Mouse (Mus musculus) embryonic facial prominence, embryonic 12.5 days (tissue): ENCODE data around the gene Slit3. TPM values are rescaled to one million over a fixed set of nuclear protein-coding genes. Genes with fewer than 3 reads are reported as not detected.

Experiments
- ATAC-seq: fragments of 200-750 bp; cut with Nextera tagmentation; 2 replicates; pipeline ENCODE4 v1.8.0; 2017; ENCODE audit not compliant: insufficient number of reproducible peaks, insufficient read depth, low FRiP score, low TSS enrichment
- H3K27ac ChIP-seq: fragments of 300-500 bp; sonication (generic); 2 replicates; pipeline ENCODE4 v1.5.1; 2016; ENCODE audit warnings: mild to moderate bottlenecking
- H3K27me3 ChIP-seq: fragments of 300-500 bp; sonication (generic); 2 replicates; pipeline ENCODE4 v1.6.1; 2016; ENCODE audit warnings: mild to moderate bottlenecking, moderate library complexity
- H3K36me3 ChIP-seq: fragments of 300-500 bp; sonication (generic); 2 replicates; pipeline ENCODE4 v1.6.1; 2016; ENCODE audit warnings: mild to moderate bottlenecking
- H3K4me1 ChIP-seq: fragments of 300-500 bp; sonication (generic); 2 replicates; pipeline ENCODE4 v1.6.1; 2016
- H3K4me2 ChIP-seq: fragments of 300-500 bp; sonication (generic); replicated peaks from 2 replicates; pipeline ENCODE4 v1.6.1; 2016; ENCODE audit warnings: mild to moderate bottlenecking, moderate library complexity
- H3K4me3 ChIP-seq: fragments of 300-500 bp; sonication (generic); 2 replicates; pipeline ENCODE4 v1.5.1; 2016; ENCODE audit warnings: mild to moderate bottlenecking
- H3K9ac ChIP-seq: fragments of 300-500 bp; sonication (generic); 2 replicates; pipeline ENCODE4 v1.6.1; 2016; ENCODE audit warnings: mild to moderate bottlenecking, moderate library complexity
- H3K9me3 ChIP-seq: fragments of 300-500 bp; sonication (generic); 2 replicates; pipeline ENCODE4 v1.6.1; 2016; ENCODE audit warnings: mild to moderate bottlenecking, moderate library complexity
- WGBS: fragments of 180-500 bp; shearing (Covaris S2); methylation state at CpG from one replicate; pipeline ENCODE4 v1.1.7; 2016; 5-methylcytosine and 5-hydroxymethylcytosine counted together
- polyA plus RNA-seq: library from polyadenylated mRNA; unstranded; fragments of >200 nt; fragmentation: Nextera tagmentation; extraction: Ambion mirVana; gene quantifications from 2 replicates; pipeline ENCODE4 v1.2.1, GENCODE M21; 2016

Slit3 gene
- polyA plus RNA-seq, 1 experiment from 2014 or later, result 33.5 TPM

DNA sequence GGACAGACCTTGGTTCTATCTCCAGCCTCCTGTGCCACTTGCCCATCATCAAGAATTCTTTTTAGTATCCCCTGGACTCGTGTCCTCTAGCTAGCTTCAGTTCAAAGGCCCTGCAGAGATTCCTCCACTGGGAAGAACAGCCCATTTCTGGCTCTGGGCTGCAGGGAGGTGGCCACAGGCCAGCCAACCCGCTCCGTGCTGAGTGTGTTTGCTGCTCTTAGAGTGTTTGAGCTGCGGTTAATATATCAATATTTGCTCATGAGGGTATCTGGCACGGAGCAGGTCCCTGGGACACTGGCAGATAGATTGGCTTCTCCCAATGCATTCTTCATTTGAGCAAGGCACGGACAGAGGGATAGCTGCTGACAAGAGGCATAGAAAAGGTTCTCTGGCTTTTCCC is 159.8 kb downstream of the Slit3 start:
- ATAC-seq, result no peak
- Histone ChIP-seq H3K9me3 (no peaks in the 10 kb centered on the region), H3K4me2 (no peak overlapping the region), H3K27ac (no peak overlapping the region), H3K36me3 (no peaks in the 10 kb centered on the region), H3K4me3 (no peak overlapping the region), H3K9ac (no peak overlapping the region), H3K27me3 (no peaks in the 10 kb centered on the region), H3K4me1 (peaks cover 40% of the 10 kb centered on the region)
- WGBS, result 86% methylated on average over 6 of the region's 6 CpGs

DNA sequence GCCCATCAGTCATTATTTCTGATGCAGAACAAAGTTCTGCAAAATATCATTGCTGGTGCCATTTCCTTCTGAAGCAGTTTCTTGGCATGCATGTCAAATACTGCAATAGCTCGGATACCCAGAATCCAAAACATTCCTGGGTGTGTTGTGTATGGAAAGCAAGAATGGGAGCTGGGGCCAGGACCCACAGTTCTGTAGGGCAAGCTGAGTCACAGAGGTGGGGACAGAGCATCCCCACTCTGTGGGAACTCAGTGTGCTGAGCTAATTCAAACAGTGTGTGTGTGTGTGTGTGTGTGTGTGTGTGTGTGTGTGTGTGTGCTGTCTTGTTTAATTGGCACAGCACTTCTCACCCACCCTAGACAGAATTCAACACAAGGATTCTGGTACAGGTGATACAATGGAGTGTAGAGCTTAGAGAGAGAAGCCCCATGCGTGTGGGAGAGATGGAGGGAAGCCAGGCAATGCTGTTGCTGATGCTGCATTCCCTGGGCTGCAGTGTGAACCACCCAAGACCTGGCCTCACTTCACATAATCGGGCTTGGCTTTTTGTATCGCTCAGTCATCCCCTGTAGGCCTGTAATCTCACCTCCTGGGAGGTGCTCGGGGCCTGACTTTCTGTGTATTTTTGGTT is 161.1 kb downstream of the Slit3 start:
- 76% methylated on average over 5 of the region's 5 CpGs for WGBS

DNA sequence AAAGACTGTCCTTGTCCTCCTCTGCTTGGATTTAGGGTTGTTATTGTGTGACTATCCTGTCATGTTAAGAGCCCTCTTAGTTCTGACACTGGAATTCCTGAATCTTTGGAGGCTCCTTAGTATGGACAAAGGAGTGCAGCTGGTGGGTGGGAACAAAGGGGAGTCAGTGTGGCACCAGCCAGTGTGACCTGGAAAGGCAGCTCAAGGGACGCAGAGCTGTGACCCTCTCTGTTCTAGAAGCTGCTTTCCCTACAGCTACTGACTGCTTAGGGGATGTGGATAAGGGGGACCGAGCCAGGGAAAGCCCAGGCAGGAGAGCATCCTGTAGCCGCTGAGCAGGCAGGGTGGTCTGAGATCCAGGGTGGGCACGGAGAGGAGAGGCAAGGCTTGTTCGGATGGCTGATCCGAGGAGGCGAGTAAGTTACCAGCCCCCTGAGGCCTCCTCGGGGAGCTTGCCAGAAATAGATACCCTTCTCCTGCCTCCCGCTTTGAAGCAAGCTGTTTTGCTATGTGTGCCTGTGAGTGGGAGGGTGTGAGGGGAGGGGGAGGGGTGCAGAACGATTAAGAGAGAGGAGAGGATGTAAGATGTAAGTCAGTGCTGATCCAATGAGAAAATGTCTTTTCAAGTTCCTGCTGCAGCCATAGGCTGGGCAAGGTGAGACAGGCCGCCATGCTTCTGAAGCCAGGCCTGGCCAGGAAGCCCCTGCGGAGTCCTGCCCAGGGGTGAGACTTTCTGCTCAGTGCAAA is 162.0 kb downstream of the Slit3 start:
- ATAC-seq, result peak; percentile 73
- Histone ChIP-seq H3K4me1 (peaks cover 33% of the 10 kb centered on the region), H3K27ac (peak overlapping the region; percentile 7; the same call in 1 of the 2 replicates), H3K9ac (no peak overlapping the region), H3K4me2 (0 out of 2 replicates have a peak overlapping the region, but pooled peaks have one; percentile 17), H3K36me3 (no peaks in the 10 kb centered on the region), H3K9me3 (no peaks in the 10 kb centered on the region), H3K4me3 (no peak overlapping the region), H3K27me3 (no peaks in the 10 kb centered on the region)
- WGBS, result 14% methylated on average over 12 of the region's 12 CpGs

More for the DNA sequence above, 161.1 kb downstream of the Slit3 start:
- Histone ChIP-seq H3K27me3 (no peaks in the 10 kb centered on the region), H3K27ac (no peak overlapping the region), H3K9me3 (no peaks in the 10 kb centered on the region), H3K4me2 (no peak overlapping the region), H3K36me3 (no peaks in the 10 kb centered on the region), H3K4me3 (no peak overlapping the region), H3K4me1 (peaks cover 34% of the 10 kb centered on the region), H3K9ac (no peak overlapping the region)
- ATAC-seq, result no peak

DNA sequence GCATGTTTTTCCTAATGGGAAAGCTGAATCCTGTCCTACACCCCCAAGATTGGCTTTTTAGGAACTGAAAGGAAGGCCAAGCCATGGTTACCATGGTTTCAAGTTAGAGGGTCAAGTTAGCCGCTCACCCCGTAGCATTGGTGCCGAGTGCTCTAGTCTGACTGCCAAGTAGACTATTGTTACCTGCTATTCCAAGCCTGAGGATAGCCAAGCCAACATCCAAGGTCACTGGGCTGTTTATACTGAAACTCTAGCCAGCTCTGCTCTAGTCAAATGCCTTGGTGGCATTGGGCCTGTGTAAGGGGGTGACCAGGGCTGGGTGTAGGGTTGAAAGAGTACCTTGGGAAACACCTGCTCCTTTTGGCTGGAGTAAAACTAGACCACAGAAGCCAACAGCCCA is 162.7 kb downstream of the Slit3 start:
- Histone ChIP-seq H3K36me3 (no peaks in the 10 kb centered on the region), H3K4me3 (no peak overlapping the region), H3K27ac (no peak overlapping the region), H3K27me3 (no peaks in the 10 kb centered on the region), H3K4me2 (no peak overlapping the region), H3K9me3 (no peaks in the 10 kb centered on the region), H3K9ac (no peak overlapping the region), H3K4me1 (peaks cover 31% of the 10 kb centered on the region)
- 43% methylated on average over 3 of the region's 3 CpGs for WGBS
- no peak for ATAC-seq

DNA sequence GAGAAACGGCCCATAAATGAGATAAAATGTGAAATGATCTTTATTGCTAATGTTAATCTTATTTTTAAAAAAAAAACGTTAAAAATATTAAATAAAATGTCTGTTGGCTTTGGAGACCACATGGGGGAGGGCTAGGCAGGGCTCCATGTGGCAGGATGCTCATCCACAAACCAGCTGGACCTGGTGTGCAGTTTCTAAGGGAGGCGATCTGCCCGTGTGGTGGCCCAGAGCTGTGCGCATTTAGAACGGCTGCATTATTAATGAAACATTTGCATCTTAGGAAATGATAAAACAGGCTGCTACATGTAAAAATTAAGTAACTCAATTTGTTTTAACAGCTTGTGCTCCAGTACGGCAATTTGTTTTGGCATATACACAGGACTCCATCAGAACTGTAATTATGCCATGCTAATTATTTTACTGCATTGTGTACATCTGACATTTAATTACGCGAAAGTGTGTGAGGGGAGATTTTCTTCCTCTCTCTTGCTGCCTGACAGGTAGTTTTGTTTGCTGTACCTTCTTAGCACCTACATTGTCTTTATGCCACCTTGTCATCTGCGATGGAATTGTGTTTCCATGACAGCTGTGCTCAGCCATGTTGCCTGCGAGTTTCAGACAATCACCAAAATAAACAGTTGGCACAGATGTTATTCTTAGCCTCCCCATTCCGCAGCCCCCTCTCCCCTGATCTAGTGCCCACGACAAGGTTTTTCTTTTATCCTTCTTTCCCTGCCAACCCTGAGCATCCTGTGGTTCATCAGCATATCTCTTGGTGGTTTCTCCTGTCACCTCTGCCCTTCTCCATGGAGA is 165.8 kb downstream of the Slit3 start:
- no peak for ATAC-seq
- Histone ChIP-seq H3K27ac (no peak overlapping the region), H3K9ac (no peak overlapping the region), H3K4me3 (no peak overlapping the region), H3K4me1 (peaks cover 26% of the 10 kb centered on the region), H3K36me3 (no peaks in the 10 kb centered on the region), H3K27me3 (no peaks in the 10 kb centered on the region), H3K4me2 (no peak overlapping the region), H3K9me3 (no peaks in the 10 kb centered on the region)
- WGBS, result 78% methylated on average over 13 of the region's 13 CpGs

DNA sequence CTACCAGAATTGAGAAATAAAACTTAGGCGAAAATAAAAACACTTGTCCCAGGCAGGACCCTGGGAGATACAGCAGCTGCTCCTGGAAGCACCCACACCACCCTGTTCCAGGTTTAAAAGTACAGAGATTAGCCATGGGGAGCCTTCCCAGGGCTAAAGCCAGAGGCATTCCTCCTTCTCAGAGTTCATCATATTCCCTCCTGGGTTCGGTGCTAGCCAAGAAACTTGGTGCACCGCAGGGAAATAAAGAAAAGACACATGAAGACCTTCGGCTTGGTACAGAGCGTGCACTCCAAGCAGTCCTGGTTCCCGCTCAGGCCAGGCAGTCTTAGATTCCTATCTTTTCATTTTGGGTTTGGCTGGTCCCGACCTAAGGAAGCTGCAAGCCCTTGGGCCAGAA is 167.0 kb downstream of the Slit3 start:
- H3K9me3 ChIP-seq, result no peaks in the 10 kb centered on the region
- no peaks in the 10 kb centered on the region for H3K27me3 ChIP-seq
- H3K4me1 ChIP-seq, result peaks cover 16% of the 10 kb centered on the region
- H3K27ac ChIP-seq, result no peak overlapping the region
- H3K9ac ChIP-seq, result no peak overlapping the region
- 89% methylated on average over 7 of the region's 7 CpGs for WGBS
- ATAC-seq, result no peak
- no peaks in the 10 kb centered on the region for H3K36me3 ChIP-seq
- no peak overlapping the region for H3K4me2 ChIP-seq
- no peak overlapping the region for H3K4me3 ChIP-seq

DNA sequence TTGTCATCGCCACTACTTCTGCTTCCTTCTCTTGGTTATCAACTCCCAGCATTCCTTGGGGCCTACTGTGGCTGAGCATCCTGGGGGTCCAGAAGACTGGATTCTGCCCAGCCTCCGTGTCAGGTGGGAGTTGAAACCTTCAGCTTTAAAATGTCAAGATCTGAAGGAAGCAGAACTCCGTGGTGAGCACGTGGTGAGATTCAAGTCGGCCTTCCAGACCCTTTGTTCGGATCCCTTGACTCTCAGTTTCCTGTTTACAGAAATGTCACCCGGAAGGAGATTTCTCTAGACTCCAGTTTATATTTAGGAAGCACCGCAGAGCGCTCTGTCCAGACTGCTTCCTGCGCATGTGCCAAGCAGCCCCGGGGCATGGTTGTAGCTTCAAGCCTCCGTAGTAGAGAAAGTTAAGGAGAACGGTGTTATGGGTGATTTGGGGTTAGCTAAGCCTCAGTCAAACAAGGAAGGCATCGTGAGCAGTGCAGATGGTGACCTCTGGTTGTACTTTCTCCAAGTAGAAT is 167.8 kb downstream of the Slit3 start:
- peaks cover 12% of the 10 kb centered on the region for H3K4me1 ChIP-seq
- H3K4me3 ChIP-seq, result no peak overlapping the region
- no peak overlapping the region for H3K27ac ChIP-seq
- H3K36me3 ChIP-seq, result no peaks in the 10 kb centered on the region
- H3K4me2 ChIP-seq, result no peak overlapping the region
- H3K27me3 ChIP-seq, result no peaks in the 10 kb centered on the region
- WGBS, result 60% methylated on average over 14 of the region's 14 CpGs
- H3K9ac ChIP-seq, result no peak overlapping the region
- no peaks in the 10 kb centered on the region for H3K9me3 ChIP-seq
- ATAC-seq, result no peak

DNA sequence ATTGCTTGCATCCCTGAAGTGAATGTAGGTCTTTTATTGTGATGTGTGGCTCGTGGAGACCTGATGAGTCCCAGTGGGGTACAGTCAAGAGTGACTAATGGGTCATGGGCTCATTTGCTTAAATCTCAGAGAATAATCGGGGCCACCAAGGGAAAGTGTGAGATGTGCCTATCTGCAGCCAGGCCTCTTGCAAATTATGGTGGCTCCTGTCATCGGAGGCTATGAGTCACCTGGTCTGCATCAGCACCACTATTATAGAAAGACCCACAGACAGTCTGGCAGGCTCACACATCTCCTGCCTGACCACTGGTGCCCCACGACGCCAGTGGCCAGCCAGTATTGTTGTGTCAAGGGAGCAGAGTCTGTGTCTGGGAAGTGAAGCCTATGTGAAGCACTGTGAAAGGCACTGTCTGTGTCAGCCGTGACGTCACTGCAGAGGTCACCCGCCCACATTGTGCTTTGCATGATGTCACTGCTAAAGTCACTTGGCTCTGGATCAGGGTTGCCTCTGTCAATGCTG is 171.3 kb downstream of the Slit3 start:
- WGBS, result 81% methylated on average over 8 of the region's 8 CpGs
- ATAC-seq, result no peak
- no peak overlapping the region for H3K4me3 ChIP-seq

DNA sequence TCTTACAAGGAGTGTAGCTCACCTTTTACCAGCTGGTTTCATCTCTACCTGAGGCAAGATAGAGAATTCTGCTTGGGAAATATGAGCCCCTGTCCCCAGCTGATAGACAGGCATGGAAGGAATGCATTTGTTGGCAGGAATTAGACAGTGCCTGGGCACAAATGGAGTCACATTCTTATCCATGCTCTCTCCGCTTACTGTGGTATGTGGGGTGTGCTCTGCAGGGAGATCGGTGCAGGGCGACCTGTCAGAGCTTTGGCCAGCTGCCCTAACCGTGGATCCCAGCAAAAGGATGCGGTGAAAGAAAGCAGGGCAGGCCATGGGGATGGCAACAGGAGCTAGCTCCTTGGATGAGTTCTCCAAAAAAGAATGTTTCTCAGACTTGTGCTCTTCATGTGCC is 172.2 kb downstream of the Slit3 start:
- Histone ChIP-seq H3K4me2 (no peak overlapping the region), H3K9me3 (no peaks in the 10 kb centered on the region), H3K9ac (no peak overlapping the region), H3K27me3 (no peaks in the 10 kb centered on the region), H3K4me1 (peaks cover 18% of the 10 kb centered on the region; the same call in 1 of the 2 replicates), H3K36me3 (no peaks in the 10 kb centered on the region), H3K4me3 (no peak overlapping the region), H3K27ac (no peak overlapping the region)
- no peak for ATAC-seq
- 64% methylated on average over 5 of the region's 5 CpGs for WGBS

More for the DNA sequence above, 171.3 kb downstream of the Slit3 start:
- Histone ChIP-seq H3K4me1 (peaks cover 15% of the 10 kb centered on the region; the same call in 1 of the 2 replicates), H3K9ac (no peak overlapping the region), H3K27me3 (no peaks in the 10 kb centered on the region), H3K4me2 (no peak overlapping the region), H3K36me3 (no peaks in the 10 kb centered on the region), H3K9me3 (no peaks in the 10 kb centered on the region), H3K27ac (no peak overlapping the region)

DNA sequence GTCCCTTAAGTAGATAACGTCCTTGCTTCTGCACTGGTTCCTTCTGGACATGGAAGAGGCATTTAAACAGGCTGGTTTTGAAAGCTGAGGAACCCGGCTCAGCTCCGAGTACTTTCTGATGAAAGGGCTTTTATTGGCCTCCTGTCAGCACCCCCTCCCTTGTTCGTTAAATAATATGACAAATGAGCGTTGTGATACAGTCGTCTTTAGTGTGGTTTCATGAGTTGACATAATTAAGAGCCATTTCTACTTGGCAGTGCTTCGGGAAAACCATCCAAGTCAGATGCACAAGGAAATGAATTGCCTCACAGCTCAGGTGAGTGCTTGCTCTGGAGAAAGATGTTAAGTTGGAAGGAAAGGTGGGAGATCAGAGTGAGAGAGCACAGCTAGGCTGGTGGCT is 173.6 kb downstream of the Slit3 start:
- WGBS, result 64% methylated on average over 7 of the region's 7 CpGs
- ATAC-seq, result no peak
- no peak overlapping the region for H3K27ac ChIP-seq
- H3K4me1 ChIP-seq, result peaks cover 14% of the 10 kb centered on the region; the same call in 1 of the 2 replicates
- H3K27me3 ChIP-seq, result no peaks in the 10 kb centered on the region
- no peaks in the 10 kb centered on the region for H3K9me3 ChIP-seq
- no peak overlapping the region for H3K4me3 ChIP-seq
- no peaks in the 10 kb centered on the region for H3K36me3 ChIP-seq
- no peak overlapping the region for H3K9ac ChIP-seq
- H3K4me2 ChIP-seq, result no peak overlapping the region

DNA sequence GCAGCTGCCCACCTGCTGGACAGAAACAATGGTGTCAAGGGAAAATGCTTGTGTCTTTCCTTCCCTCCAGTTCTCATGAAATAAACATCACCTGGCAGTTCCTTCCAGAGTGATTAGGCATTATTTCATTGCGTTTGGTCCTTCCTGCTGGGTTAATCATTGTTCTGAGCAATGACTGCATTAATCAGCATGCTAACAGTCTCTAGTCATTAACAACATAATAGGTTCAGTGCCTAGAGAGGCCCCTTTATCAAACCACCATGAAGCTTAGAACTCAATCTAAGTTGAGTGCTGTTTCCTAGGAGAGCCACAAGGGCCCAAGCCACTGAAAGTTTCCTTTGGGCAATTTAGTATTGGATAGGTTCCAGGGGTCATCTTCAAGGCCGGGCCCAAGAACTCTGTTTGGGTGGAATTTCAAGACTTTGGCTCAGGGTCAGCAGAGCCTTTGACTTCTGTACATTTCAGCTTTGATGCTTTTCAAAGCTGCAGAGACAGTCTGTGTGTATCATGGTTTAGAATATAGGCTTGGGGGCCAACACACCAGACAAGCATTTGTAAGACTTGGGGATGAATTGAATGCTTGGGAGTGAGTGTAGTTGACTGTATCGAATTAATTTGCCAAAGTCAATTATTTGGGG is 174.3 kb downstream of the Slit3 start:
- H3K27ac ChIP-seq, result no peak overlapping the region
- ATAC-seq, result no peak
- H3K9me3 ChIP-seq, result no peaks in the 10 kb centered on the region
- no peak overlapping the region for H3K4me3 ChIP-seq
- no peaks in the 10 kb centered on the region for H3K36me3 ChIP-seq
- H3K4me2 ChIP-seq, result no peak overlapping the region
- no peak overlapping the region for H3K9ac ChIP-seq
- 60% methylated on average over 3 of the region's 3 CpGs for WGBS
- no peaks in the 10 kb centered on the region for H3K27me3 ChIP-seq
- peaks cover 18% of the 10 kb centered on the region for H3K4me1 ChIP-seq
